In the genomic region with DNA sequence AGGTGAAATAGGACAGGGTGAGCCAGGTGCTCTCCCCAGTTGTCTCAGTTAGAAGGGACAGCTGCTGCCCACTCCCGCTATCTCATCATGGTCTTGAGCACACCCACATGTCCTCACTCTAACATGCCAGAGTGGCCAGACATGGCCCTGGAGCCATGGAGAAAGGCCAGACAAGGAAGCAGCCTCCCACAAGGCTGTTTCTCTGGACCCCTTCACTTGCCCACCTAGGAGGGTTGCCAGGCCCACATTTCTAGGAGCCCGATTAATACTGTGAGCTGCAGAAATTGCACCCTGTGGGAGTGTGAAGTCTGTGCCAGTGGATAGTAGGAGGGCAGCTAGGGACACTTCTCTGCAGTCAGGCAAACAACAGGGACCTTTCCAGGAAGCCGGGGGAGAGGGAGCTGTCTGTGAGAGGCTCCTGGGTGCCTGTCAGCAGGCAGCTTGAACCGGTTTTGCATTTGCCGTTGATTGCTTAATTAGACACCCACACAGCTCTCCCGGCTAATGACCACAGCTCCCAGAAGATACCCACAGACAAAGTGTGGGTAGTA, we compare ENCODE assay signal across 9 mouse cellular contexts. TPM values are rescaled to one million over a fixed set of nuclear protein-coding genes. Genes with fewer than 3 reads are reported as not detected.
DNase-seq lines count a peak whose midpoint lies in the region; ATAC-seq and TF ChIP-seq lines count a peak whose summit lies in the region.
"Had no signal": no experiment of that assay in that cellular context is flagged by ENCODE, and none has a peak within 500 bp of the region (broad histone marks: within the 10 kb centered on the region; RNA-seq: fewer than 3 reads in every experiment).

No protein-coding gene starts in this region.

- no peak overlapping the region for H3K9ac ChIP-seq in liver, postnatal 0 days (replicated peaks)
- no peak overlapping the region for H3K9ac ChIP-seq in liver, embryonic 12.5 days
- H3K9ac ChIP-seq in forebrain, postnatal 0 days: no peak overlapping the region
- H3K9ac ChIP-seq in hindbrain, postnatal 0 days (replicated peaks; ENCODE audit: low read length): no peak overlapping the region
- no peak overlapping the region for H3K9ac ChIP-seq in neural tube, embryonic 14.5 days (replicated peaks; ENCODE audit: low read depth, low read length)
- H3K9ac ChIP-seq: limb, embryonic 13.5 days had no signal

- peak; percentile 38 for ATAC-seq in liver, postnatal 0 days
- no peak for ATAC-seq in liver, embryonic 12.5 days
- ATAC-seq in forebrain, postnatal 0 days: peak; percentile 53; the same call in 1 of the 2 replicates
- peak; percentile 41; the same call in 1 of the 2 replicates for ATAC-seq in hindbrain, postnatal 0 days
- no peak for ATAC-seq in neural tube, embryonic 14.5 days (ENCODE audit: low read depth)

- no peak for DNase-seq in liver, postnatal 0 days
- no peak for DNase-seq in forebrain, postnatal 0 days
- DNase-seq in hindbrain, postnatal 0 days (ENCODE audit: low spot score): no peak
- DNase-seq in cerebellum, adult 9-10 months: no peak
- no peak for DNase-seq in left cerebral cortex, adult 9 months (ENCODE audit: low spot score in 2 of 2)
- DNase-seq in gastrocnemius, postnatal 25 days: no peak

- no peak overlapping the region for H3K4me3 ChIP-seq in liver, postnatal 0 days (ENCODE audit: low read depth, low read length)
- no peak overlapping the region for H3K4me3 ChIP-seq in liver, embryonic 12.5 days
- H3K4me3 ChIP-seq in forebrain, postnatal 0 days (ENCODE audit: low read depth, low read length): no peak overlapping the region
- H3K4me3 ChIP-seq in hindbrain, postnatal 0 days (ENCODE audit: low read length): no peak overlapping the region
- no peak overlapping the region for H3K4me3 ChIP-seq in neural tube, embryonic 14.5 days (ENCODE audit: low read depth, low read length)
- H3K4me3 ChIP-seq: limb, embryonic 13.5 days had no signal

- TF ChIP-seq EP300 in liver, postnatal 0 days (IDR thresholded peaks at IDR 0.05; ENCODE audit: low read depth): no peak

- no peak overlapping the region for H3K27ac ChIP-seq in liver, postnatal 0 days (ENCODE audit: low read depth)
- H3K27ac ChIP-seq in liver, embryonic 12.5 days: no peak overlapping the region
- no peak overlapping the region for H3K27ac ChIP-seq in forebrain, postnatal 0 days (ENCODE audit: low read depth, low read length)
- H3K27ac ChIP-seq in hindbrain, postnatal 0 days: 0 out of 2 replicates have a peak overlapping the region, but pooled peaks have one; percentile 32
- H3K27ac ChIP-seq in neural tube, embryonic 14.5 days (ENCODE audit: low read depth, low read length): 0 out of 2 replicates have a peak overlapping the region, but pooled peaks have one; percentile 1
- H3K27ac ChIP-seq: limb, embryonic 13.5 days had no signal

- H3K4me1 ChIP-seq in liver, postnatal 0 days (ENCODE audit: insufficient read depth): peaks cover 17% of the 10 kb centered on the region
- peaks cover 9% of the 10 kb centered on the region for H3K4me1 ChIP-seq in liver, embryonic 12.5 days
- peaks cover 18% of the 10 kb centered on the region; the same call in 1 of the 2 replicates for H3K4me1 ChIP-seq in forebrain, postnatal 0 days (ENCODE audit: insufficient read depth)
- peaks cover 31% of the 10 kb centered on the region for H3K4me1 ChIP-seq in hindbrain, postnatal 0 days (ENCODE audit: insufficient read depth, low read length)
- peaks cover 25% of the 10 kb centered on the region for H3K4me1 ChIP-seq in neural tube, embryonic 14.5 days (ENCODE audit: control insufficient read depth, insufficient read depth, low read length)

- TF ChIP-seq CTCF in liver, postnatal 0 days (IDR thresholded peaks at IDR 0.05; ENCODE audit: low read depth): no peak
- no peak for TF ChIP-seq CTCF in forebrain, postnatal 0 days (IDR thresholded peaks at IDR 0.05; ENCODE audit: low read depth)
- TF ChIP-seq CTCF in hindbrain, postnatal 0 days (IDR thresholded peaks at IDR 0.05; ENCODE audit: low read depth): no peak

- WGBS in liver, postnatal 0 days (ENCODE audit: insufficient replicate concordance): 38% methylated on average over 6 of the region's 6 CpGs
- WGBS in liver, embryonic 12.5 days (ENCODE audit: insufficient replicate concordance): 49% methylated on average over 6 of the region's 6 CpGs
- 22% methylated on average over 6 of the region's 6 CpGs for WGBS in forebrain, postnatal 0 days
- WGBS in hindbrain, postnatal 0 days: 29% methylated on average over 6 of the region's 6 CpGs
- 15% methylated on average over 6 of the region's 6 CpGs for WGBS in neural tube, embryonic 14.5 days

- H3K27me3 ChIP-seq in liver, postnatal 0 days (ENCODE audit: insufficient read depth, low read length): peaks cover 2% of the 10 kb centered on the region; the same call in 1 of the 2 replicates
- peaks cover 85% of the 10 kb centered on the region for H3K27me3 ChIP-seq in liver, embryonic 12.5 days (replicated peaks)
- no peaks in the 10 kb centered on the region for H3K27me3 ChIP-seq in forebrain, postnatal 0 days (ENCODE audit: insufficient read depth, low read length)
- H3K27me3 ChIP-seq in hindbrain, postnatal 0 days (ENCODE audit: insufficient read depth, low read length): no peaks in the 10 kb centered on the region
- no peaks in the 10 kb centered on the region for H3K27me3 ChIP-seq in neural tube, embryonic 14.5 days (ENCODE audit: control insufficient read depth, insufficient read depth, low read length)

- no peaks in the 10 kb centered on the region for H3K9me3 ChIP-seq in liver, postnatal 0 days (ENCODE audit: low read length)
- H3K9me3 ChIP-seq in liver, embryonic 12.5 days (replicated peaks): no peaks in the 10 kb centered on the region
- H3K9me3 ChIP-seq in forebrain, postnatal 0 days (ENCODE audit: low read length): no peaks in the 10 kb centered on the region
- no peaks in the 10 kb centered on the region for H3K9me3 ChIP-seq in hindbrain, postnatal 0 days (ENCODE audit: low read length)
- no peaks in the 10 kb centered on the region for H3K9me3 ChIP-seq in neural tube, embryonic 14.5 days (ENCODE audit: control insufficient read depth, low read length)
- H3K9me3 ChIP-seq: limb, embryonic 13.5 days had no signal

- H3K4me2 ChIP-seq in liver, postnatal 0 days (ENCODE audit: low read depth, low read length): no peak overlapping the region
- H3K4me2 ChIP-seq in liver, embryonic 12.5 days: no peak overlapping the region
- no peak overlapping the region for H3K4me2 ChIP-seq in forebrain, postnatal 0 days (ENCODE audit: low read depth)
- H3K4me2 ChIP-seq in hindbrain, postnatal 0 days (ENCODE audit: low read depth, low read length): no peak overlapping the region
- H3K4me2 ChIP-seq in neural tube, embryonic 14.5 days (ENCODE audit: low read depth, low read length): no peak overlapping the region
- H3K4me2 ChIP-seq: limb, embryonic 13.5 days had no signal

- no peaks in the 10 kb centered on the region for H3K36me3 ChIP-seq in liver, postnatal 0 days (replicated peaks; ENCODE audit: insufficient read depth, low read length)
- H3K36me3 ChIP-seq in liver, embryonic 12.5 days: no peaks in the 10 kb centered on the region
- H3K36me3 ChIP-seq in forebrain, postnatal 0 days (ENCODE audit: insufficient read depth): no peaks in the 10 kb centered on the region
- H3K36me3 ChIP-seq in hindbrain, postnatal 0 days (ENCODE audit: insufficient read depth, low read length): no peaks in the 10 kb centered on the region
- no peaks in the 10 kb centered on the region for H3K36me3 ChIP-seq in neural tube, embryonic 14.5 days (ENCODE audit: control insufficient read depth, insufficient read depth, low read length)
- H3K36me3 ChIP-seq: limb, embryonic 13.5 days had no signal

RNA-seq across cellular contexts. Expression of a gene that starts 58.5 kb away (rescaled TPM):
- polyA plus RNA-seq in liver, postnatal 0 days (2015; fragmentation: Nextera tagmentation; extraction: Ambion mirVana): 3.8 and 4.0 TPM in 2 replicates
- polyA plus RNA-seq in liver, embryonic 12.5 days (2016; fragmentation: Nextera tagmentation; extraction: Ambion mirVana): 2.1 and 2.2 TPM in 2 replicates
- 23.2 and 28.6 TPM in 2 replicates for total RNA-seq in forebrain, postnatal 0 days (2014; rRNA removed)
- 3.4 and 5.7 TPM in 2 replicates for polyA plus RNA-seq in forebrain, postnatal 0 days (2015; fragmentation: Nextera tagmentation; extraction: Ambion mirVana)
- 41.0 and 44.1 TPM in 2 replicates for total RNA-seq in hindbrain, postnatal 0 days (2014; rRNA removed)
- polyA plus RNA-seq in hindbrain, postnatal 0 days (2015; fragmentation: Nextera tagmentation; extraction: Ambion mirVana): 9.7 TPM in 2 replicates
- 25.5 and 27.9 TPM in 2 replicates for polyA plus RNA-seq in neural tube, embryonic 14.5 days (2014; fragmentation: Nextera tagmentation; extraction: Ambion mirVana)
- 10 to 100 TPM; 12.7 to 14.4 TPM for total RNA-seq in gastrocnemius, postnatal 25 days (2021)

Comparison
In these comparisons a context has a peak if more than half of its experiments do, and no peak if none do; other contexts are left out.
1. ATAC-seq: peak in liver, postnatal 0 days (single experiment), forebrain, postnatal 0 days (single experiment) and hindbrain, postnatal 0 days (single experiment); none in liver, embryonic 12.5 days (single experiment) and neural tube, embryonic 14.5 days (single experiment).
2. H3K27ac ChIP-seq: peak in hindbrain, postnatal 0 days (single experiment) and neural tube, embryonic 14.5 days (single experiment); none in liver, postnatal 0 days (single experiment), liver, embryonic 12.5 days (single experiment) and forebrain, postnatal 0 days (single experiment).